Mouse (Mus musculus): ENCODE measurements around the gene Lsmem1. TPM values are rescaled to one million over a fixed set of nuclear protein-coding genes. Genes with fewer than 3 reads are reported as not detected.

The Lsmem1 gene
- polyA plus RNA-seq, 1 experiment from 2014 or later = 36.4 TPM

- H3K4me3 ChIP-seq (ENCODE audit: low read length) = peak overlapping the region; percentile 43
- H3K27ac ChIP-seq (ENCODE audit: low read length) = peak overlapping the region; percentile 77
- H3K36me3 ChIP-seq (ENCODE audit: control insufficient read depth, insufficient read depth) = peaks cover 17% of the 10 kb centered on the region
- WGBS = 26% methylated on average over 3 of the region's 3 CpGs
- H3K9me3 ChIP-seq (replicated peaks; ENCODE audit: control insufficient read depth, low read length) = no peaks in the 10 kb centered on the region
- H3K4me1 ChIP-seq (ENCODE audit: control insufficient read depth, insufficient read depth, low read length) = peaks cover 11% of the 10 kb centered on the region
- H3K4me2 ChIP-seq (ENCODE audit: low read depth, low read length) = peak overlapping the region; percentile 79
- no peak for ATAC-seq (replicated peaks; ENCODE audit: extremely low read depth, insufficient read depth, low FRiP score)
- H3K27me3 ChIP-seq (ENCODE audit: control insufficient read depth, insufficient read depth, low read length) = no peaks in the 10 kb centered on the region
- peak overlapping the region; percentile 71 for H3K9ac ChIP-seq (ENCODE audit: low read length)
These were observed 20.8 kb upstream of the Lsmem1 start for GRCm38 (mm10) chr12:40220001-40220570.

- H3K9me3 ChIP-seq (replicated peaks; ENCODE audit: control insufficient read depth, low read length) = no peaks in the 10 kb centered on the region
- H3K4me2 ChIP-seq (ENCODE audit: low read depth, low read length) = no peak overlapping the region
- no peak overlapping the region for H3K27ac ChIP-seq (ENCODE audit: low read length)
- no peak overlapping the region for H3K4me3 ChIP-seq (ENCODE audit: low read length)
- peaks cover 8% of the 10 kb centered on the region for H3K4me1 ChIP-seq (ENCODE audit: control insufficient read depth, insufficient read depth, low read length)
- ATAC-seq (replicated peaks; ENCODE audit: extremely low read depth, insufficient read depth, low FRiP score) = no peak
- peaks cover 31% of the 10 kb centered on the region for H3K36me3 ChIP-seq (ENCODE audit: control insufficient read depth, insufficient read depth)
- no peak overlapping the region for H3K9ac ChIP-seq (ENCODE audit: low read length)
- 63% methylated on average over 2 of the region's 2 CpGs for WGBS
- H3K27me3 ChIP-seq (ENCODE audit: control insufficient read depth, insufficient read depth, low read length) = no peaks in the 10 kb centered on the region
These were observed 19.2 kb upstream of the Lsmem1 start for GRCm38 (mm10) chr12:40218430-40218945.

- Histone ChIP-seq H3K9ac (ENCODE audit: low read length) (no peak overlapping the region), H3K27ac (ENCODE audit: low read length) (no peak overlapping the region), H3K4me1 (ENCODE audit: control insufficient read depth, insufficient read depth, low read length) (peaks cover 8% of the 10 kb centered on the region), H3K9me3 (replicated peaks; ENCODE audit: control insufficient read depth, low read length) (no peaks in the 10 kb centered on the region), H3K4me2 (ENCODE audit: low read depth, low read length) (no peak overlapping the region), H3K27me3 (ENCODE audit: control insufficient read depth, insufficient read depth, low read length) (no peaks in the 10 kb centered on the region), H3K36me3 (ENCODE audit: control insufficient read depth, insufficient read depth) (peaks cover 37% of the 10 kb centered on the region), H3K4me3 (ENCODE audit: low read length) (no peak overlapping the region)
- no peak for ATAC-seq (replicated peaks; ENCODE audit: extremely low read depth, insufficient read depth, low FRiP score)
- 89% methylated on average over 2 of the region's 2 CpGs for WGBS
These were observed 18.5 kb upstream of the Lsmem1 start for GRCm38 (mm10) chr12:40217776-40218175.

GRCm38 (mm10) chr12:40214888-40215876, 15.9 kb upstream of the Lsmem1 start:
- H3K4me2 ChIP-seq (ENCODE audit: low read depth, low read length) = no peak overlapping the region
- H3K27me3 ChIP-seq (ENCODE audit: control insufficient read depth, insufficient read depth, low read length) = no peaks in the 10 kb centered on the region
- H3K4me1 ChIP-seq (ENCODE audit: control insufficient read depth, insufficient read depth, low read length) = peaks cover 1% of the 10 kb centered on the region
- no peak overlapping the region for H3K4me3 ChIP-seq (ENCODE audit: low read length)
- ATAC-seq (replicated peaks; ENCODE audit: extremely low read depth, insufficient read depth, low FRiP score) = no peak
- 93% methylated on average over 15 of the region's 15 CpGs for WGBS
- H3K9ac ChIP-seq (ENCODE audit: low read length) = no peak overlapping the region
- H3K36me3 ChIP-seq (ENCODE audit: control insufficient read depth, insufficient read depth) = peaks cover 56% of the 10 kb centered on the region
- H3K27ac ChIP-seq (ENCODE audit: low read length) = no peak overlapping the region
- H3K9me3 ChIP-seq (replicated peaks; ENCODE audit: control insufficient read depth, low read length) = no peaks in the 10 kb centered on the region

- Histone ChIP-seq H3K9me3 (replicated peaks; ENCODE audit: control insufficient read depth, low read length) (no peaks in the 10 kb centered on the region), H3K36me3 (ENCODE audit: control insufficient read depth, insufficient read depth) (peaks cover 71% of the 10 kb centered on the region), H3K4me2 (ENCODE audit: low read depth, low read length) (no peak overlapping the region), H3K4me1 (ENCODE audit: control insufficient read depth, insufficient read depth, low read length) (no peaks in the 10 kb centered on the region), H3K4me3 (ENCODE audit: low read length) (no peak overlapping the region), H3K27ac (ENCODE audit: low read length) (no peak overlapping the region), H3K9ac (ENCODE audit: low read length) (no peak overlapping the region), H3K27me3 (ENCODE audit: control insufficient read depth, insufficient read depth, low read length) (no peaks in the 10 kb centered on the region)
- no peak for ATAC-seq (replicated peaks; ENCODE audit: extremely low read depth, insufficient read depth, low FRiP score)
- 73% methylated on average over 3 of the region's 3 CpGs for WGBS
These were observed 9.8 kb upstream of the Lsmem1 start for GRCm38 (mm10) chr12:40209049-40209448.

GRCm38 (mm10) chr12:40207909-40208308, 8.6 kb upstream of the Lsmem1 start:
- no peaks in the 10 kb centered on the region for H3K27me3 ChIP-seq (ENCODE audit: control insufficient read depth, insufficient read depth, low read length)
- H3K4me1 ChIP-seq (ENCODE audit: control insufficient read depth, insufficient read depth, low read length) = no peaks in the 10 kb centered on the region
- no peaks in the 10 kb centered on the region for H3K9me3 ChIP-seq (replicated peaks; ENCODE audit: control insufficient read depth, low read length)
- H3K4me2 ChIP-seq (ENCODE audit: low read depth, low read length) = no peak overlapping the region
- H3K4me3 ChIP-seq (ENCODE audit: low read length) = no peak overlapping the region
- no peak for ATAC-seq (replicated peaks; ENCODE audit: extremely low read depth, insufficient read depth, low FRiP score)
- H3K9ac ChIP-seq (ENCODE audit: low read length) = no peak overlapping the region
- 82% methylated on average over 4 of the region's 4 CpGs for WGBS
- H3K36me3 ChIP-seq (ENCODE audit: control insufficient read depth, insufficient read depth) = peaks cover 69% of the 10 kb centered on the region
- H3K27ac ChIP-seq (ENCODE audit: low read length) = no peak overlapping the region

GRCm38 (mm10) chr12:40202161-40203035, 3.1 kb upstream of the Lsmem1 start:
- no peak overlapping the region for H3K9ac ChIP-seq (ENCODE audit: low read length)
- no peak overlapping the region for H3K27ac ChIP-seq (ENCODE audit: low read length)
- H3K9me3 ChIP-seq (replicated peaks; ENCODE audit: control insufficient read depth, low read length) = no peaks in the 10 kb centered on the region
- peaks cover 53% of the 10 kb centered on the region for H3K36me3 ChIP-seq (ENCODE audit: control insufficient read depth, insufficient read depth)
- no peak for ATAC-seq (replicated peaks; ENCODE audit: extremely low read depth, insufficient read depth, low FRiP score)
- H3K27me3 ChIP-seq (ENCODE audit: control insufficient read depth, insufficient read depth, low read length) = no peaks in the 10 kb centered on the region
- no peak overlapping the region for H3K4me3 ChIP-seq (ENCODE audit: low read length)
- no peak overlapping the region for H3K4me2 ChIP-seq (ENCODE audit: low read depth, low read length)
- no peaks in the 10 kb centered on the region for H3K4me1 ChIP-seq (ENCODE audit: control insufficient read depth, insufficient read depth, low read length)
- 88% methylated on average over 7 of the region's 7 CpGs for WGBS

GRCm38 (mm10) chr12:40200484-40201235, 1.4 kb upstream of the Lsmem1 start:
- Histone ChIP-seq H3K36me3 (ENCODE audit: control insufficient read depth, insufficient read depth) (peaks cover 37% of the 10 kb centered on the region), H3K4me1 (ENCODE audit: control insufficient read depth, insufficient read depth, low read length) (no peaks in the 10 kb centered on the region), H3K4me2 (ENCODE audit: low read depth, low read length) (no peak overlapping the region), H3K9me3 (replicated peaks; ENCODE audit: control insufficient read depth, low read length) (no peaks in the 10 kb centered on the region), H3K9ac (ENCODE audit: low read length) (no peak overlapping the region), H3K4me3 (ENCODE audit: low read length) (no peak overlapping the region), H3K27me3 (ENCODE audit: control insufficient read depth, insufficient read depth, low read length) (no peaks in the 10 kb centered on the region), H3K27ac (ENCODE audit: low read length) (no peak overlapping the region)
- ATAC-seq (replicated peaks; ENCODE audit: extremely low read depth, insufficient read depth, low FRiP score) = no peak
- WGBS = 82% methylated on average over 6 of the region's 6 CpGs
